Mouse (Mus musculus) olfactory bulb, adult 2 months (tissue): ENCODE results near the gene Gm14085.

Source experiments
- CTCF ChIP-seq: fragments of 200-500 bp; IDR thresholded peaks from 2 replicates; pipeline ENCODE4 v1.5.1; 2012; ENCODE audit warnings: low read depth, mild to moderate bottlenecking, low read length, moderate library complexity; ENCODE audit not compliant: insufficient read depth
- POLR2A ChIP-seq: fragments of 200-500 bp; IDR thresholded peaks from 2 replicates; pipeline ENCODE4 v1.6.1; 2012; ENCODE audit warnings: mild to moderate bottlenecking, low read depth, low read length, moderate library complexity; ENCODE audit not compliant: insufficient read depth

GRCm38 (mm10) chr2:122441000-122441933 is 43.5 kb upstream of the Gm14085 start:
- TF ChIP-seq CTCF (no peak), POLR2A (no peak)
